Mouse (Mus musculus) right cerebral cortex, adult 2 months (tissue): ENCODE data around the gene Igsf21.
A peak's percentile ranks its signal among the peaks of the same experiment; 100 is the strongest.

Source experiments
- DNase-seq, 2 experiments: peaks; one replicate each; pipeline ENCODE4 v3.0.0; 2021 to 2022; ENCODE audit warnings: low spot score in 2 of 2

Igsf21 gene

DNA sequence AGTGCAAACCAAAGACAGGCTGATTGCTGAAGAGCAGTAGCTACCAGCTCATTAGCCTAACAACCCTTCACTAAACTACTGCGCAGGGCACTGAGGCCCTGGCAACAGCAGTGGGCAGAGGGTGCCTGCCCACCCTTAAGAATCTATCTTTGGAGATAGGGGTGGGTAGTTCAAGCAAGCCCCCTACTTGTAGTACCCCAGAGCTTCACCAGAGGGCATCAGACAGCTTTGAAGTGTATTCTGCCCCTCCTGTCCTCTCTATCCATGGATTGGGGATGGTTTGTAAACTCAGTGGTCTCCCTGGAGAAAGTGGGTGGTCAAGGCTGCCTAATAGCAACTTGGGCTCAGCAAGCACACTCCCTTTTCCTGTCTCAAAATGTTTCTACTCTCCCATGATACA lies 146.4 kb downstream of the Igsf21 start:
- DNase-seq = peak; percentile 59 to 74

DNA sequence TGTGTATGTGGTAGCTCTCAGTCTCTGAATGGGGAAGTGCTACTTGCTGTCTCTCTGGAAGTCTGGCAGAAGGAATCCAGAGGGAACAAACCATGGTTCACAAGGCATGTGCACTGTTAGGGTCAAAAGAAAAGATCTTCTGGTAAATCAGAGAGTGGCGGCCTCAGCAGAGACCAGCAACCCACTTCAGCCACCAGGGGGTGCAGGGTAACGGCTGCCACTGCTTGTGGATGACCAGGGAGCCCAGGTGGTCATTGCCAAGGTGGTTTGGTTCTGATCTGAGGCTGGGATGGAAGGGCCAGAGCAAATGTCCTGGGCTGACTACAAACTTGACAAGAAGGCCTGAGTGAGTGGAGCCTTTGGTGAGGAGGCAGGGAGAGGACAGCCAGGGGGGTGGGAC lies 150.3 kb downstream of the Igsf21 start:
- no peak for DNase-seq

DNA sequence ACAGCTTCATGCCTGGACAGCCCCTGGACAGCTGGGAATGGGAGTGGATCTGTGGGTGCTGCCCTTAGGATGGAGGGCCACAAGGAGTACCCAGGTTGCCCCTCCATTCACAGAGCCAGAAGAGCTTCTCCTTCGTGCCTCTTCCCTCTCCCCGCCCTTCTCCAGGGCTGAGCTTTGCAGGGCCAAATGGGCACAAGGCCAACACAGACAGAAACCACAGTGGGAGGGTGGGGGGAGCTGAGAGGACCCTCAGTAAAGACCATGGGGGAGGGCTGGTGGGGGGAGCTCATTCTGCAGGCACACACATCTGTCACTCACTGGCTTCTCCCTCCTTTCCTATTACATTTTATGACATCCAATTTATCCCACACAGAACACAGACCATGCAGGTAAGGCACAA lies 151.7 kb downstream of the Igsf21 start:
- no peak for DNase-seq

DNA sequence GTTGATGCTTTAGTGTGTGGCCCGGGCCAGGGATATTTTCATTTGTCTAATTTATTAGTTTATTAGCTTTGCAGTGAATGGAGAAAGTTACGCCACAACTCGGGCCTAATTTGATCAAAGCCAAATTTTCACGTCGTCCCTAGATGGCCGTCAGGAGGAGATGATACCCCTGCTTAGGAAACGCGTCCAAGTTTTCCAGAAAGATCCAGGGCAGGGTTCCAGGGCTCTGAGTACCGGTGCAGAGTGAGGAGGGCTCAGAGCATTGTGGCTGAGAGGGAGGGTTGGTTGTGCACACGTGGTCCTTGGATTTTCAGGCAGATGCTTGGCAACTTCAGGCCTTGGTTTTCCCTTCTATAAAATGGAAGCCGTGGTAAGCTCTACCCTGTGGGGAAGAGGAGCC lies 154.2 kb downstream of the Igsf21 start:
- no peak for DNase-seq

DNA sequence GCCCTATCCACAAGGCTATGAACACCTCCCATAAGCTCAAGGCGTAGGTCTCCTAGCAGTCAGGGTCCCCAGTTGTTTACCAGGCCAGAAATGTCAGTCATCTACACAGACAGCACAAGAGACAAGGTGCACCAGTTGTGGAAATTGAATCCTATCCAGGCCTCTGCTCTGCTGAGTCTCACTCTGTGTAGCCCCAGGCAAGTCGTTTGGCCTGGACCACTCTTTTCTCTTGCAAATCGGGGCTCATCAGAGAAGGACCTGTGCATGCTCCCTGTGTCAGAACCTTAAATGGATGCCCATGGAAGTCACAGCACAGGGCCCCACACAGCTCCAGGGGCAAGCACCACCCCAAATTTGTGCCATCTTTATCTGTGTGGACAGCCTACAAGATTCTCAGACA lies 154.9 kb downstream of the Igsf21 start:
- no peak for DNase-seq

DNA sequence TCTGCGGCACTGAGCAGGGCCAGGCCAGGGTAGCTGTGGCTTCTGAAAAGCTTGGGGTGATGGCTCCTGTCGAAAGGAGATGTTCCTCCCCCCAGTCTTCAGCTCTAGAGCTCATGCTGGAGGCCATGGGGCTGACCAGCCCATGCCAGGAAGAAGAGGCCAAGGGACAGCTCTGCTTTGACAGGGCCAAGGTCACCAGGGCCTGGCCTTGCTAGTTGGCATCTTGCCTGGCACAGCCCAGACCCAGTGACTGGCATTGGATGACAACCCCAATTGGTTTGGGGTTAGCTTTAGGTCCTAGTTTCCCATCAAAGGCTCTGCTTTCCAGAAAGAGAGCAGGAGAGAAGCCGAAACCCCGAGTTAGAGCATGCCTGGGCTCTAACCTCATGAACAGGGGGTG lies 156.9 kb downstream of the Igsf21 start:
- DNase-seq = no peak

DNA sequence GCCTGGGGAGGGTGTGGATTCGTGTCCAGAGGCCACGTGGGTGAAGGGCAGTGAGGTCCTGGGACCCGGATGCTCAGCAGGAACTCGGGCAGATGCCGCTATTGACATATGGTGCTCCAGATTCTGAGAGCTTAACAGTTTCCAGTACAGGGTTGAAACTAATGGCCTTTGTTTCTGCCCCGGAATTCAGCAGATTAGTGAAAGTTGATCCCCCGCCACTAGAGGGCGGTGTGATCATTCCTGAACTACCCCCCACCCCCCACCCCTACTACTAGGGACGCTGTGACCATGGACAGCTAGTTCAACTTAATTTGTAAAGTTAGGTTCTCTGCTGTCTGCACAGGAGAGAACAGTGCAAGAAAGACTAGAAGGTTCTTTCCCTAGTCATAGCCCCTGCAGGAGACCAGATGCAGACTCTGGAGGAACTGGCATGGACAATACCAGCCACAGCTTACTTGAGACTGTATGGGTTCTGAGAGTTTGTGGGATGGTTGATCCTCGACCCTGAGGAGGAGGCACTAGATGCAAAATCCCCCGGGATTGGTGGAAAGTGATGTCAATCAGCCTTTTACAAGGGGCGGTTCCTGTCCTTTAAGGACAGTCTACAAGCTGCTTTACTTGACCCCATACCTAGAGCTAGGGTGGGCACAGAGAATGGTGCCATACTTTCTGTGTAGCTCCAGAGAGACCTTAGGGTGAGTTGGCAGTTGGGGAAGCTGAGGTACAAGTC lies 157.7 kb downstream of the Igsf21 start:
- no peak for DNase-seq

DNA sequence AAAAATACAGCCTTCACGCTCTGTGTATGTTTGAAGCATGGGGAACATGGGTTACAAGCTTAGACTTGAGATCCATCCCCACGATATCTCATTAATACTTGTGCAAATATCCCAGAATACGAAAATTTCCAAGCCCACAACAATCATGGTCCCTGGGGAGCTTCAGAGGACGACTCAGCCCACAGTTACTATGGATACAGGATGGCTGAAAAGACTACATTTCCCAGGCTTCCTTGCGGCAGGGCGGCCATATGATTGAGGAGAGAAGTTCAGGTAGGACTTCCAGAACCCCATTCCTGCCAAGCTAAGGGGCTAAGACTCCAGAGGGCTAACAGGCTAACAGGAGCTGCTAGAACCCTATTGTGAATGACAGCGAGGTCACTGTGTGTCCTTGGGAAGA lies 160.4 kb downstream of the Igsf21 start:
- DNase-seq = peak; percentile 53 to 59

DNA sequence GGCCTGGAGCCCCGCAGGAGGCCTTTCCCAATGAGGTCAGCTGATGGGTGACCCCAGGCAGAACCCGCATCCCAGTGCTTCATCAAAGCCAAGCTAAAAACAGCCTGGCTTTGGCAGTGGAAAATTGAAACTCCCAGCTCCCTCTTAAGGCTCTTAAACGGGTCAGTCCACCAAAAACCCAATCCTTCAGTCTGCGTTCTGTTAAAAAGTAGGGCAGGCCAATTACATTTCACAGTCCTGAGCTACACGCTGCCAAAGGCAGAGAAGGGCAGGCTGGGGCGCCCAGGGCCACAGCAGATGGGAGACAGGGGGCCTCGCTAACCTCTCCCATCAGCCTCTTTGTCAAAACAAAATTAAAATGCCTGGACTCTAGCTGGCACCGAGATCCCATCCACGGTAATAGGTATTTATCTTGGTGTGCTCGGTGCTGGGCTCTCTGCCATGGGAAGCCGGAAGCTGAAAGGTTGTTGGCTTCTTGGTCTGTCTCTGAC lies 162.0 kb downstream of the Igsf21 start:
- DNase-seq = peak in 1 of 2 experiments; percentile 20

DNA sequence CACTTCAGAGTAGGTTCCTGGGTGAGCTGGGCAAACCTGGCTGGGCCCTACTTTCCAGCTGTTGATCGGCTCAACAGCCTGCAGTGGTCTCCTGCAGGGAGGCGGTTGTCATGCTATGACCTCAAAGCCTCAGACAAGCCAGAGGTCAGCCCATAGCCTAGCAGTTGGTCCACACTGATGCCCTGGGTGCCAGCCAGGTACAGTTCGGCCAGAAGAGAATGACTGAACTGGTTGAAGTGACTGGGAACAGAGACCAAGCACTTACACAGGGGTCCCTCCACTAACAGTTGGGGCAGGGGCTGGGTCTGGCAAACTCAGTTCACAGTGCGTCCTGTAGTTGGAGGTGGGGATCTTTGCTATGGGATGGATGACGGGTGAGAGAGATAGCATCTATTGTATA lies 162.5 kb downstream of the Igsf21 start:
- no peak for DNase-seq

DNA sequence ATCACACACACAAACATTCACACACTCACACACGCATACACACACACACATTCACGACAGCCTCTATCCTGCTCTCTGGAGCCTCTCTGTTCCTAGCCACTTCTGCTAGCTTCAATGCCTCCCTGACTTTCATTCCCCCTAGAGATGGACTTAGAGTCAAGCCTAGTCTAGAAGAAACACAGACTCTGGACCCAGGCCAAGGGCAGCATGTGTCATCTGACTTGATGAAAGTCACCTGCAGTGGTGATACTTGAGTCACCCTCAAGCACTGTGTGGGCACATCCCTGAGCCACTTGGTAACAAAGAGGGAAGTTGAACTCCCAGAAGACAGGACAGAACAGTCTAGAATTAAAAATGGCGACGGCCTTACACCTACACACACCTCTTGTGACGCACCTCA lies 168.2 kb downstream of the Igsf21 start:
- no peak for DNase-seq

DNA sequence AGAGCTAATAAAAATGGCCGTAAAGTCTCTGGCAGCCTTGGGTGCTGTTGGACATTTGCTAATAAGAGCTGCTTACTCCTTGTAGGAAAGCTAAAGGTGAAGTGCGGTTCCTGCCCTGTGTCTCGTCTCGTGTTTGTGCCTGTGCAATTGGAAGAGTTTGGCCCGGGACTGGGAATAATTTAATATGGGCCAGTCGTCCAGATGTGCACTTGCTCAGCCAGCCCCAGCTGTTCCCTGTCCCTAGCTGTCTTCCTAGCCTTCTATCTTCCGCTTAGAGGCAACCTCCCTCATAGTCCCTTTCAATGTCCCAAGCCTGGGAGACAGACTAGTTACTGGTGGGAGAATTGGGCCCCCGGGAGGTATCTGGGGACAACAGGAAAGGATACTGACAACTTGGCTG lies 169.0 kb downstream of the Igsf21 start:
- DNase-seq = no peak

DNA sequence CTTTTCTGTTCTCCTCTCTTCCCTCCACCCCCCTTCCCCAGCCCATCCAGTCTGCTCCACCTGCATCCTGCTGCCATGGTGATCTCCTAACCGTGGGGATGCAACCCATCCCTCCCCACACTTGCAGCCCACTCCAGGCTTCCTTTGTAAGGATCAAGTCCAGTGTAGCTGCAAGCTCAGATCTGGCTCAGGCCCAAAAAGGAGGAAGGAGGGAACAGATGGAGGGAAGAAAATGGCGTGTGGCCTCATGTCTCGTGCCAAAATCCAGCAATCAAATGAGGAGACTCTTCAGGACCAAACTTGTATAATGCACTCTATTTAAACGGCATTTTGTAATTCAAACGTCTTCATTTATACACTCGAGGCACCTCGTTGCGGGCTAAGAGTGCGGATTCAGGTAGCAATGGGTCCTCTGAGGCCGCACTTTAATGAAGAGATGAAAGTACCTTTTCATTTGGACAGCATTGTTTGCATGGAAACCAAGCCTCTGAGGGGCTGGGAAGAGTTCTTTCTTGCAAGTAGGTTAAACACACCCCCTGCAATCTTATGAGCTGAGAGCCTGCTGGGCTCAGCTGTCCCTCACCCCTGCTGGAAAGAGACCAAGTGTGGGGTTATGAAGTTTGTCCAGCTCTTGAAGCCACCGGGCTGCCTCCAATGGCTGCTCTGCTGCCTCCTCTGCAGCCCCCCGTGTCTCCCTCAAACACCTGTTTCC lies 169.6 kb downstream of the Igsf21 start:
- DNase-seq = peak; percentile 50 to 60

DNA sequence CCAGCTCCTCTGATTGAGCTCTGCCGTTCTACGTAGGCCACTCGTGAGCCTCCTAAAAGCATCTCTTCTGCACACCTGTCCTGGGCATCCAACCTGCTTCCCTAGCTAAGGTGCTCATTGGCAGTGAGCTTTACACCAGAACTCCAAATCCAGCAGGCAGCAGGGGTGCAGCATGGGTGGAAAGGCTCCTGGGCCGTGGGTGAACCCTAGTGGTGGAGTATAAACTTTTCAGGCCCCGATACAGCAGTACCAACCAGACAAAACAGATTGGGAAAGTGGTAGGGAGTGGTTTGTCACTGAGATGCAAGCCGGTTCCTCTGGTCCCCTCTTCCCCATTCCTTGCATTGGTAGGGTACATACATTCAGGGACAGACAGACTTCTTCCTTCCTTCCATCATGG lies 170.2 kb downstream of the Igsf21 start:
- DNase-seq = no peak

DNA sequence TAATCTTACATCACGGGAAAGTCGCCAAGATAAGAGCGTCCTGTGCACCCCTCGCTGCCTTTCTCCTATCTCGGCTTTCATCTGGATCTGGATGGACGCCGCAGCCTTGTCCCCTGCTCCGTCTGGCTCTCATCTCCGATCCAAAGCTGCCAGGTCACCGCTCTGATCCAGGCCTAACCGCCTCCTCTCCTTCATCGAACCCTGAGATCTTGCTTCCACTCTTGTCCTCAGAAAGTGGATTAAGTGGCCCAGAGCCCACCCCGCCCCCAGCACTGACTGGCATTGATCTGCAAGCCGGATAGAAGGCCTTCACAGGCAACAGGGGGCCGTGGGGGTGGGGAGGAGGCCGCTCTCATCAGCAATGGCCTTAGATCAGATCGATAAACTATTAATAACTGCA lies 175.5 kb downstream of the Igsf21 start:
- DNase-seq = no peak

DNA sequence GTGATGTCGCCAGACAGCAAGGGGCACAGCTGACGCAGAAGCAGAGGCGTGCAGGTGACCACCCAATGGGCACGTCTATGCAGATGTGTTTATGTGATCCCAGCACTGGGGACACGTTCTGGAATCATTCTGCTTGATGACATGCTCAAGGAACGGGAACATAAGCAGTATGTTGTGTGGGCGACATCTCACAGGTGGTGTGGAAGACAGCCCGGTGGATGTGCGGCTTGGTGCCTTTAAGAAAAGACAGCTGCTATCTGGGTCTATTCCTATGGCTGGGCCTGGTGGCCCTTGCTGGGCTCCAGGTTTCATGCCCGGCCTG lies 176.3 kb downstream of the Igsf21 start:
- DNase-seq = peak; percentile 75 to 86

DNA sequence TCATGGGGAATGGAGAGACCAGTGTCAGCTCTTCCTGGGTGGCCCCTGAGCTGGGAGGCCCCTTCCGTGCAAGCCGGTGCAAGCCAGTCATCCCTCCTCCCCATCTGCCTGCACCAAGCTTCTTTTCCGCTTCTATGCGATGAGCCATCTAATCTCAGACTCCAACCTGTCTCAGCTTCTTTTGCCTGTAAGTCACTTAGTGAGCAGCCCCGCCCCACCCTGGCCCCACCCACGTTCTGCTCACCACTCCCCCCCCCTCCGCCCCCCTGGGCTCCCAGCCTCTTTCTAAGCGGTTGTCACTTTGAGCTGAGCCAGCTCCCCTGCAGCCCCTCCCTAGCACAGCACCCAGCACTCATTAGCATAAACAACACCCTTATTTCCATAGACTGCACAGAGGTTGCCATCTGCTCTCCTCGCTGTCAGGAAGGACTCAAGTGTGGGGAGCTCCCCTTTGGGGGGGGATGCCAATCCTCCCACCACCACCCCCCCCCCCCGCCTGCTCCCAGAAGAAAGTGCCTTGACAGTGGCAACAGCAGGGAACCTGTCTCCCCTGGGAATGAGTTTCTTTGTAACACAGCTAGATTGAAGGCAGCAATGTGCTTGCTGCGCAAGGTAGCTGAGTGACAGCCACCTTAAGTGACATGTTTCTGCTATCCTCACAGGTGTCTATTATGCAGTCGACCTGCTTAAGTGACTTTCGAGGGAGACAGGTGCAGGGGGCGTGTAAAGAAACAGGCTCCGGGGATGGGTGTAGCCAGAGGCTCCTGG lies 176.8 kb downstream of the Igsf21 start:
- peak; percentile 58 to 65 for DNase-seq

DNA sequence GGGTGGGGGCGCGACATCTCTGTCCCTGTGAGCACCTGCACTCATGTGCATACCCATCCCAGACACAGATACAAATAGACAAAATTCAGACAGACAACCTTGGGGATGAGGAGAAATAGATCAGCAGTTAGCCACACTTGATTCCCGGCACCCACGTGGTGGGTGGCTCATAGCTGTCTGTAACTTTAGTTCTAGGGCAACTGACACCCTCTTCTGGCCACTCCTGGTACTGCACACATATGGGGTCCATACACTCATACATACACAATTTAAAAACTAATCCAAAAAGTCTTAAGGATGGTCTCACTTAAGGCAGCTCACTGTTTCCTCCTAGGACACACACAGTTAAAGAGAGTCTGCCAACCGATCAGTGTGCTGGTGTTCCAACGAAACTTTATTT lies 178.1 kb downstream of the Igsf21 start:
- no peak for DNase-seq

DNA sequence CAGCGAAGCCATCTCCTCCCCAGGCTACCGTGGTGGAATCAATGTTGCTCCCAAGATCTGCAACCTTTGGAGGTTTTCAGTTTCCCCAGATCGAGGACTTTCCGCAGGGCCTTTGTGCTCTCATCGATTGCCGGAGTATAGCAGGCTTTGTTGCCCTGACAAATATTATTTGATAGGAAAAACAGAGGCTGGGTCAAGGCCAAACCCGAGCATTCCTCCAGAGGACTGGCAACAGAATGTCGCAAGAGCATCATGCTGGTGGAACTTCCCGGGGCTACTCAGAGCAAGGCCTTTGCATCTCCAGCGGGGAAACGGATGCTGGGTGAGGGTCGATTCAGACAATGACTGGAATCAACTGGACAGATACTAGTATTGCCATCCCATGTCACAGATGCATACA lies 180.6 kb downstream of the Igsf21 start:
- no peak for DNase-seq

DNA sequence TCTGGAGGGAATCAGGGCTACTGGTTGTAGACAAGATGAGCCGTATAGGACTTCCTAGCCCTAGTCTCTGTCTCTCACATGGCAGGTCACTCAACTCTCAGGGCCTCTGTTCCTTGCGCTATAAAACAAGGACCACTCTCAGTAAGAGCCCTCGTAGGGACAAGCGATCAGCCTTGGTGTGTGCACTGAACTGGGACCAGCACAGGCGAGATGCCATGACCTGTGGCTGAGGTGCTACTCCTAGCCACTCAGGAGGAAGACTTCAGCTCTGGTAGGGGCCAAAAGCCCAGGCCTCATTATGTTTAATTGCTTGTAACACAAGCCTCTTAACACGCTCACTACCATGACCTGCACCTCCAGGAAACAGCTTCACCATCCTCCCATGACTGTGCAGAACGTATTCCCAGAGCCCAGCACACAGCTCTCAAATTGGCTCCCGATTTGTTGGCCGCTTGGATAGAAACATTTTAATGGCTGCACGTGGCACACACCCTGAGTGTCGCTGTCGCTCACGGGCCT lies 183.4 kb downstream of the Igsf21 start:
- DNase-seq = no peak

DNA sequence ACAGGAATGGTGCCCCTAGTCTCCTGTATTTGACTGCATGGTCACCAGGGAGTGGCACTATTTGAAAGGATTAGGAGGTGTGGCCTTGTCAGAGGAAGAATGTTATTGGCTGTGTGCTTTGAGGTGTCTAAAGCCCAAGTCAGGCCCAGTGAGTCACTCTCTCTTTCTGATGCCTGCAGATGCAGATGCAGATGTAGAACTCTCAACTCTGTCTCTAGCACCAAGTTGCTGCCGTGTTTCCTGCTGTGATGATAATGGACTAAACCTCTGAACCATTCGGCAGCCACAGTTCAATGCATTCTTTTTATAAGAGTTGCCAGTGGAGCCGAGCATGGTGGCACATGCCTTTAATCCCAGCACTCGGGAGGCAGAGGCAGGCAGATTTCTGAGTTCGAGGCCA lies 186.3 kb downstream of the Igsf21 start:
- no peak for DNase-seq

DNA sequence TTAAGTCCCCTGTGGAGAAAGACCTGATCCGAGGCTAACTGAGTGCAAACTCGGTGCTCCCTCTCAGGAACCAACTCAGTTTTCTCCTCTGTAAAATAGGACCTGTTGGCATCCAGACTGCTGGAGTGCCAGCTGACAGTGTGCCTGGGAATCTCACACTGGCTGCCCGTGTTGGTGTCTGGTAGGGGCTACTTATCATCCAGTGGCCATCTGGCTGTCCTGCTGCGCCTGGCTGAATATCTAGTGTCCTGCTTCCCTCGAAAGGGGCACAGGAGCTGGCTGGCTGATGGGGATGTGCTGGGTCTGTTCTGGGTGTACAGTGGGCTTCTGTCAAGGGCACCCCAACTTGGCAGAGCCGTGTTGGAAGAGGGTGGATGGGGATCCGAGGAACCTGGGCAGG lies 193.5 kb downstream of the Igsf21 start:
- DNase-seq = no peak

DNA sequence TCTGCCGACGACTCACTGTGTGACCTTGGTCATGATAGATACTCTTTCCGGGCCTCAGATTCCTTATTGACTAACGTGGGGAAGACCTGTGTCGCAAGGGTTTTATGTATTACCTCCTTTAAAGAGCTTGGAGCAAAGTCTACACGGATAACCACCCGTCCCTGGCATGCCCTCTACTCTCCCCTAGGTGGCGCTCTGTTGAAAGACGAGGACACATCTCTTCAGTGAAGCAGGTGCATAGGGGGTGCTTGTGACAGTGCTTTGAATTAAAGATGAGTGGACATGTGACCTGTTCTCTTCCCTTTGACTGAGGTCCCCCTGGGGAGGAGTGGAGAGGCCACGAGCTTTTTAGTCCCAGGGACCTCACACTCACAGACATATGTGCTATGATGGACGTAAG lies 194.0 kb downstream of the Igsf21 start:
- peak in 1 of 2 experiments; percentile 27 for DNase-seq
